Mouse (Mus musculus) brain, embryonic 14.5 days (tissue): ENCODE data around the gene Stat4.

Experiments
- CTCF ChIP-seq: fragments of 200-500 bp; IDR thresholded peaks from 2 replicates; pipeline ENCODE4 v1.5.1; 2012; ENCODE audit warnings: inconsistent platforms, mild to moderate bottlenecking, moderate library complexity, borderline replicate concordance; ENCODE audit not compliant: insufficient read depth, insufficient read length; ENCODE audit errors: extremely low read depth
- POLR2A ChIP-seq: fragments of 200-500 bp; IDR thresholded peaks from 2 replicates; pipeline ENCODE4 v1.6.1; 2012; ENCODE audit warnings: mild to moderate bottlenecking, inconsistent platforms, borderline replicate concordance; ENCODE audit not compliant: poor library complexity, insufficient read depth, insufficient read length, severe bottlenecking; ENCODE audit errors: extremely low read depth

DNA sequence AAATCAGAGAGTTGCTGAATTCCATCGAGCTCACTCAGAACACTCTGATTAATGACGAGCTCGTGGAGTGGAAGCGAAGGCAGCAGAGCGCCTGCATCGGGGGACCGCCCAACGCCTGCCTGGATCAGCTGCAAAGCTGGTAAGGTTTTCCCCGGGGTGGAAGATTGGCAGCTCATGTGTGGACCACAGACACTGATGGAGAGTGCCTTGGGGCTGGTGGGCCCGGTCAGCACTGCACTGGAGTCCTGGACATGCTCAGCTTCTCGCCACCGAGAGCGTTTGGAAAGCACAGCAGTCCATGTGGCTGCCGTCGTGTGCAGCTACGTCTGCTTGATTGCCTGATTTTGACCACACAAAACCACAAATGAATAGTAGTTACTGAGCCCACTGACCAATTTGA lies 150.3 kb downstream of the Stat4 start:
- TF ChIP-seq CTCF (no peak), POLR2A (no peak)
